Mouse (Mus musculus): Measurements from ENCODE around the gene Isoc2b. TPM values are rescaled to one million over a fixed set of nuclear protein-coding genes. Genes with fewer than 3 reads are reported as not detected.
"Not testable (repeated sequence)": the region's sequence is repeated elsewhere in the genome, so short reads cannot be mapped to it uniquely, and the experiment has no call there.

Isoc2b gene
- total RNA-seq, 1 experiment from 2014 or later, result 70.9 TPM

DNA sequence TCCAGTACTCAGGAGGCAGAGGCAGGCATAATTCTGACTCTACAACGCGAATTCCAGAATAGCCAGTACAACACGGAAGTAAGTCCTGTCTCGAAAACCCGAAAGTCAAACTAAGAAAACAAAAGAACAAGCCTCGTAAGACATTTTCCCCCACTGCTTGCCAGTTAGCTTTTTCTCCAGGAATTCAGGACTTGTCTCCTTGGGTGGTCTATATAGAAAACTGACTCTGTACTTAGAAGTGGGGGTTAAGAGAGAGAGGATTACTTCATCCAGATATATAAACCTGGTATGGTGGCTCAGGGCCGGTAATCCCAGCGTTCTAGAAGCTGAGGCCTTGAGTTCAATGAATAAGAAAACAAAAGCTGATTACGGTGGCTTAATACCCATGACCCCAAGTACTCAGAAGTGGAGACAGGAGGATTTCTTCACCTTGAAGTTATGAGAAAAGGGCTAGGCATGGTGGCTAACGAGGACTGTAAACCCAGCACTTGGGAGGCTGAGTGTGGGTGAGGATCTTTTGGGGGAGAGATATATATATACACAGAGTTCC, 3.4 kb downstream of the Isoc2b start:
- no peak; the same call in 1 of the 2 replicates for ATAC-seq (replicated peaks; ENCODE audit: low read depth, poor library complexity, severe bottlenecking)

DNA sequence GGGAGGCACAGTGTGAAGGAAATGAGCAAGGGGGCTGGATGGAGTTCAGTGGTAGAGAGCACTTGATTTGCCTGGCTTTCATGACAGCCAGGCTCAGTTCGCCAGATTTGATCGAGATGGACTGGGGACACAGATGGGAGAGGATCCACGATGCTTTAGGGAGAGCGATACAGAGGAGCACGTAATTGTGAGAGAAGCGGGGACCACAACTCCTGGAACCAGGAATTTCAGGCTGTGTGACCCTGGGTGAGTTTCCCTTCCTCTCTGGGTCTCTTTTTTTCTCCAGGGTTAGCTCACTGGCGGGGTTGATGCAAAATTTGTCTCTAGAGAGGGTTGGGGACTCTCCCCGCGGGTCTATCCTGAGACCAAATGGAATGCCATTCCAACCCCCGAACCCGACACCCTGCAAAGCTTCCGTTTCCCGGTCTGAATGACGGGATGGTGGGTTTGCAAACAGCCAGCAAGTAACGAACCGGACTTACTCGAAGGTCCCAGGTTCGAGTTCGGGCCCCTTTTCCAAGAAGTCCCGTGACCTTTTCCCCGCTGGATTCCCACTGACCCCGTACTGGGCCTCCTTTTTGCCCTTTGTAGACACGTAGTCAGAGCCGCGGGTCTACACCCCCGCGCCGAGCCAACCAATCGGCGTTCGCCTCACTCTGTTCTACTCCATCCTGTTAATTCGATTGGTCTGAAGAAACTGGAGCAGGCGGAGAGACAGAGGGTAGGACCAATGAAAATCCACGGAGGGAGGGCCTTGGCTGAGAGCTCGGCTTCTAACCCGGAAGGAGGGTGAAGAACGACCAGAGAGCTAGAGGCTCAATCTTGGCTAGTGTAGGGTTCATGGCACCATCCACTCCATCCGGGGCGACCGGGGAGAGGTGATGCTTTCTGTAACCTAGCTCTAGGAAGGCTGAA, 4.2 kb downstream of the Isoc2b start:
- peak; percentile 99 for ATAC-seq (replicated peaks; ENCODE audit: low read depth, poor library complexity, severe bottlenecking)

- ATAC-seq (replicated peaks; ENCODE audit: low read depth, poor library complexity, severe bottlenecking), result no peak
These were observed 5.0 kb downstream of the Isoc2b start for GRCm38 (mm10) chr7:4865090-4865489.

DNA sequence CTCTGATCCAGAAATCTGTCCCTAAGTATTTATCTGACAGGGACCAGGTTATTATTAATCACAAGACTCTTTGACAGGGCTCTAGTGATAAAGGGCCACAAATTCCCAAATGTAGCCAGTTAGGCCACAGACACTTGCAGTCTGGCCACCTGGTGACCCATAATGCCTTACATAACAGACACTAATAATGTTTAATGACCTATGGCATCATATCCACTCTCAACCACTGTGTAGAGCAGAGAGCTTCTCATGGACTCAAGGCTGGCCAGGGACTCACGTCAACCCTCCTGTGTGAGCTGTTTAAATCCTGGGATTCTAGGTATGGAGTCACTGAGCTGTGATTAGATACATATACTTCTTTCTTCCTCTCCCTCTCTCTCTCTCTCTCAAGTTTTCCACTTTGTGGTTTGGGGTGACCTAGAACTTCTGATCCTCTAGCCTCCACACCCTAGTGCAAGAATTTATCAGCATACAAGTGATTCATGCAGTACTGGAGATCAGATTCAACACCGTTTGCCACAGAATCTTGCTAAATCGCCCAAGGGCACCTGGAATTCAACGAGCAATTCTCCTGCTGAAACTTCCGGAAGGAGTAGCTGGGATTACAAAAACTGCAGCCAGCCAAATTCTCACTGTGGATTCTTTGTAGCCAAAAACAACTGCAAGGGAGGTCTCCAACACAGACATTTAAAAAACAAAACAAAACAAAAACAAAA, 5.8 kb downstream of the Isoc2b start:
- no peak for ATAC-seq (replicated peaks; ENCODE audit: low read depth, poor library complexity, severe bottlenecking)

- no peak for ATAC-seq (replicated peaks; ENCODE audit: low read depth, poor library complexity, severe bottlenecking)
These were observed 6.4 kb downstream of the Isoc2b start for GRCm38 (mm10) chr7:4863541-4864080.

DNA sequence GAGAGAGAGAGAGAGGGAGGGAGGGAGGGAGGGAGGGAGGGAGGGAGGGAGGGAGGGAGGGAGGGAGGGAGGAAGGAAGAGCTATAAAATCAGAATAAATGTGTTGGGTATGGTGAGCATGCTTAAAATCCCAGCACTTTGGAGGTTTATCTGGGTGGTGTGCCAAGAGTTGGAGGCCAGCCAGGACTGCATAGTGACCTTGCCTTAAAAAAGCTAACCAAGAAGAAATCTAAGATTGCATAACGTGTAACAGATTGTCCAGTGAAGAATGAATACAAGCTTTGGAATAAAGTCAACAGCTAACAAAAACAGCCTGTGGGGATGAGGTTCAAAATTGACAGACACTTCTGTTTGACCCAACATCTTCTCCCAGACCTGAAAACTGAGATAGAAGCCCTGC, 7.0 kb downstream of the Isoc2b start:
- no peak for ATAC-seq (replicated peaks; ENCODE audit: low read depth, poor library complexity, severe bottlenecking)

DNA sequence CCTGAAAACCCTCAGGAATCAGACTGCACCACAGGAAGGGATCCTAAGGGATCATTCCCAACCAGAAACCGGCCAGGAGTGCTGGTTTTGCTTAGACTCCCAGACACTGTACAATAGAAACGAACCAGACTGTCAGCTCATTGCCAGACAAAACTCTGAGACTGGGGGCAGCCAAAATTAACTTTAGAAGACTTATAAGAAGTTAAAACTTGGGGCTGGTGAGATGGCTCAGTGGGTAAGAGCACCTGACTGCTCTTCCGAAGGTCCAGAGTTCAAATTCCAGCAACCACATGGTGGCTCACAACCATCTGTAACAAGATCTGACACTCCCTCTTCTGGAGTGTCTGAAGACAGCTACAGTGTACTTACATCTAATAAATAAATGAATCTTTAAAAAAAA, 9.1 kb downstream of the Isoc2b start:
- not testable (repeated sequence) for ATAC-seq (replicated peaks; ENCODE audit: low read depth, poor library complexity, severe bottlenecking)

- no peak for ATAC-seq (replicated peaks; ENCODE audit: low read depth, poor library complexity, severe bottlenecking)
These were observed 10.6 kb downstream of the Isoc2b start for GRCm38 (mm10) chr7:4859418-4859978.

- no peak for ATAC-seq (replicated peaks; ENCODE audit: low read depth, poor library complexity, severe bottlenecking)
These were observed 12.7 kb downstream of the Isoc2b start for GRCm38 (mm10) chr7:4857321-4857720.

- ATAC-seq (replicated peaks; ENCODE audit: low read depth, poor library complexity, severe bottlenecking), result no peak
These were observed 13.6 kb downstream of the Isoc2b start for GRCm38 (mm10) chr7:4856508-4856907.

- no peak for ATAC-seq (replicated peaks; ENCODE audit: low read depth, poor library complexity, severe bottlenecking)
These were observed 16.4 kb downstream of the Isoc2b start for GRCm38 (mm10) chr7:4853613-4854012.

DNA sequence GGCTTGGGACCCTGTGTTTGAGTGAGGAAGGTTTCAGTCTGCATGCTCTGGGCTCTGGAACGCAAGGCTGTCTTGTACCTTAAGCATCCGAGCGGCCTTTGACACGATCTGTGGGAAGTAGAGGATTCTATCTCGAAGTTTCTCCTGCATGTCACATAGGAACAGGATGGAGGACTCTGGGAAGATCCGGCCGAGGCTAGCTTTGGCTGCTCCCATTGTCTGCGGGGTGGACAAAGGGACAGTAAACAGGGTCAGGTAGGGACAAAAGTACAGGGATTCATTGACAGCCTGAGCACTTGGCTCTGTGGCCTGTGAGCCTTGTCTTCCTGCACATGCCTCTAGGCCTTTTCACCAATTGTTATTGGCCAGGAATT, 18.8 kb downstream of the Isoc2b start:
- ATAC-seq (replicated peaks; ENCODE audit: low read depth, poor library complexity, severe bottlenecking), result no peak

GRCm38 (mm10) chr7:4850621-4851314, 19.3 kb downstream of the Isoc2b start:
- no peak for ATAC-seq (replicated peaks; ENCODE audit: low read depth, poor library complexity, severe bottlenecking)

GRCm38 (mm10) chr7:4849372-4849771, 20.7 kb downstream of the Isoc2b start:
- no peak for ATAC-seq (replicated peaks; ENCODE audit: low read depth, poor library complexity, severe bottlenecking)

DNA sequence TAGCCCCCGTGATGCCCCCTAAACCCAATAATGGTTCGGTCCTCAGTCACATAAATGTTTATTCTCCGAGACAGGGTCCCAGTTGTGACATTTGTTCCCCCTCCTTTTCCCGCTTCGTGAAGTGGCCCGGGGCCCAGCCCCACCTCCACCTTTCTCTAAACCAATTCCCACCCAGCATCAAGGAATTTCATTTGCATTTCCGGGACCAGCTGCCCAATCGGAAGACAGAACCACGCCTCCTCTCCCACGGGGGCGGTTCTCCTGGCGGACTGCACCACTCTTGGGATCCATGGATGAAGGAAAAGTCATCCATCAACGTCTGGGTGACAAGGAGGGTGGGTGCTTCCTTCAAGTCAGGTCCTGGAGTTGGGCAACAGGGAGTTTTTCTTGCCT, 25.1 kb downstream of the Isoc2b start:
- ATAC-seq (replicated peaks; ENCODE audit: low read depth, poor library complexity, severe bottlenecking), result no peak

DNA sequence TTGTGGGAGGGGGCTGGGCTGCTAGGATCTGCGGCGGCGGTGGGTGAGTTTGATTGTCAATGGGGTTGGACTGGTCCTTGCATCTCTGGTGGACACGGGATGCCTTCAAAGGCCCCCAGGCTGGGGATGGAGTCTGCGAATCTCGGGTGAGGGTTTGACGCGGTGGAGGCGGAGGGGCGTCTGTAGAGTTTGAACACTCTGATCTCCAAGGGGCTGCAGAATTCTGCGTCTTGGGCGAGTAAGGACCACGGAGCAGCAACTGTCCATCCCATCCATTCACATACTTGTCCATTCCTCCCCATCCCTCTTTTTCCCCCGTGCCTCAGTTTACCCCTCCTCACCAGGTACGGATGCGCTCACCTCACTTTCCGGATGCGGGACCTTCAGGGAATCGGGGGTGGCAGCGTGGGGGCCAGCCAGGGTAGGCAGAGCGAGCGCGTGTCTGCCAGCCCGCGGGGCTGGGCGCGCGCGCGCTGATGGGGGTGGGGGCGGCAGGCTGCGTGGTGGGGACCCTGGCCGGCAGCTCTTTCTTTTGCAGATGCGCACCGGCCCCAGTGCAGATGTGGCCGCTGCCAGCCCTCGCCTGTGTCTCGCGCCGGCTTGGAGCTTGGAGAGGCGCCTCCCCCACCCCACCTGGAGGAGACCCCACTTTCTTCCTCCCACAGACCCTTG, 25.7 kb downstream of the Isoc2b start, which contains the start of gene Shisa7:
Shisa7 (minus strand) TSS at position 452 of the 672 bp plus-strand sequence.
- ATAC-seq (replicated peaks; ENCODE audit: low read depth, poor library complexity, severe bottlenecking), result no peak

DNA sequence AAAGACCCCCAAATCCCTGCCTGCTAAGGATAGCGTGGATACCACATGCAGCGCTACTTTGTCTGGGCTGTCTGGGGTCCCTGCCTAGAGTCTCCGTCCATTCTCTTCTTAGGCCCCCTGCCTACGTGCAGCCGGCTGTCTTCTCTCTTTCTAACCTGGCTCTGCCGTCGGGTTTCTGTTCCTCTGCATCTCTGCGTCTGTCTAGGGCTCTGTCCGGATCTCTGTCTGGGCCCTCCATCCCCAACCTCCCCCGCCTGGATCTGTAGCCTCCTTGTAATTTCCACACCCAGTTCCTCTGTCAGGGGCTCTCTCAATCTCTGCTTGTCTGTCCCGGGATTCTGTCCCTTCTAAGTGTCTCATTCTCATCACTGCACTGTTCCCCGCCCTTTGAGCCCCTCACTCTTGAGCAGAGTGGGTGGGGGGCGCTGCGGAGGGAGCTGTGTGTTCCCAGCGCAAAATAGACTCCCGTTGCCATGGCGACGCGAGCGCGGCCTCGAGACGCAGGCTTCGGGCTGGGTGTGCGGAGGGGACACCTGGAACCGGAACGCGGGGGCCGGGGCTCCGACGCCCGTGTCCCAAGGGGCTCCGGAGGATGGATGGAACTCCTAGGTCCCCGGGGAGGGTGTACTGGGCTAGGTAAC, 26.3 kb downstream of the Isoc2b start:
- ATAC-seq (replicated peaks; ENCODE audit: low read depth, poor library complexity, severe bottlenecking), result no peak

DNA sequence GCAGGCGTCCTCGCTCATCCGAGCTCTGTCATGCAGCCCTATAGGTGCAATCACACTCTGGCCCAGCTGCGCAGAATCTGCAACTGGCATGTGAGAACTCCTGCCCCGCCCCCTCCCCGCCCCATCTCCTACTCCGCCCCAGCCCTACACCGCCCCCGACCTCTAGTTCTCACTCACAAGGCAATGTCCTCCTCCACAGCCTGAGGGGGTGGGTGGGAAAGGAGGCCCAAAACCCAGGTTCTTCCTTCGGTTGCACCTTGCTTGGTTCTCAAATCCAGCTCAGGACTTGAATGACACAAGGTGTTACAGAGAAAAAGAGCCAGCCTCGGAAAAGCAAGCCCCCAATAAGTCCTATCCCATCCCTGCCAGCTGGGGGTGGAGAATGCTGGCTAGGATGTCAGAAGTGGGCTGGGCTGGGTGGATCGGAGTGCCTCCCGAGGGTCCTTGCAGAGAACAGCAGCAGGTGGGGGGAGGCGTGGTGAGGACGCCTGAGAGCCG, 27.4 kb downstream of the Isoc2b start:
- ATAC-seq (replicated peaks; ENCODE audit: low read depth, poor library complexity, severe bottlenecking), result peak; percentile 55

GRCm38 (mm10) chr7:4842077-4842476, 28.0 kb downstream of the Isoc2b start:
- no peak for ATAC-seq (replicated peaks; ENCODE audit: low read depth, poor library complexity, severe bottlenecking)

Measured in common myeloid progenitor, adult 5-6 weeks (primary cell).